Comparison of ENCODE assay signal across 8 mouse cellular contexts in the genomic region with DNA sequence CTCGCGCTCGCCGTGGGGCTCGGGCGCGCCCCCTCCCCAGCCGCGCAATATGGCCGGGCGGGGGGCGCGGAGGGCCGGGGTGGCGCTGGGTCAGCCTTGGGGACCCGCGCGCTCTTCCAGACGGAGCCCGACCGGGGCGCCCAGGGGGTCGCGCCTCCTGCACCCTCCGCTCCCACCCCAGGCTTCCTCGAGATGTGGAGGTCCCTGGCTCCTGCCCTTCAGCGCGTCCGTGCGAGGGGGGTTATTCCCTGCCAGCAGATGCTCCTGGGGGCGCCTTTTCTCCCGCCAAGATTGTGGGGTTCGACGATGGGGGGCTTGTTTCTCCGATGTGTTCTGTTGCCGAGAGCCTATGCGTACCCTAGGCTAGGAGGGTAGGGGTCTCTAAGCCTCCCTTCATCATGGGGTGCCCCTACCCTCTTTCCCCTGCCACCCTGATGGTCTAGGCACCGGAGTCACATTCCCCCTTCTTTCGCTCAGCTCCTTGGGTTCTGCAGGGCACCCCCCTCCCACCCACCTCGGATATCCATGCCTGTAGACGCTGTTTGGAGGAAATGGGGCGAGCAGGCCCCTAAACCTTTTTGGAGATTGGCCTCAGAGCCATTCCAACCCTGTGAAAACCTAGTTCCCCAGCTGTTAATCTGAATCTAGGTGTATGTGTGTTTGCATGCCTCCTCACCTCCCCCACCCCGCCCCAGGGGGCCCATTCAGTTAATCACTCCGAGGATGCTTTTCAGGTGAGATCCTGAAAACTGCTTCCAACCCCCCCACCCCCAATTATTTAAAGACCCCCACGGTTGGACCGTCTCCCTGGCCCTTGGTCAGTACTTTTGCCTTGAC. TPM values are rescaled to one million over a fixed set of nuclear protein-coding genes. Genes with fewer than 3 reads are reported as not detected.
DNase-seq lines count a peak whose midpoint lies in the region; ATAC-seq and TF ChIP-seq lines count a peak whose summit lies in the region.

No protein-coding gene starts in this region.

- peak overlapping the region; percentile 85 for H3K4me2 ChIP-seq in intestine, postnatal 0 days (replicated peaks; ENCODE audit: low read depth)
- peak overlapping the region; percentile 80 for H3K4me2 ChIP-seq in midbrain, embryonic 16.5 days (ENCODE audit: low read length)

- ATAC-seq in intestine, postnatal 0 days, result no peak; the same call in 1 of the 2 replicates
- ATAC-seq in midbrain, embryonic 16.5 days, result peak; percentile 54

- no peaks in the 10 kb centered on the region for H3K36me3 ChIP-seq in forebrain, embryonic 10.5 days (replicated peaks)
- H3K36me3 ChIP-seq in intestine, postnatal 0 days (ENCODE audit: control insufficient read depth, insufficient read depth), result no peaks in the 10 kb centered on the region
- H3K36me3 ChIP-seq in midbrain, embryonic 16.5 days (ENCODE audit: control insufficient read depth, insufficient read depth, low read length), result no peaks in the 10 kb centered on the region

- TF ChIP-seq CTCF in intestine, postnatal 0 days (IDR thresholded peaks at IDR 0.05; ENCODE audit: low read depth), result no peak

- under 1% methylated on average over 41 of the region's 46 CpGs for WGBS in forebrain, embryonic 10.5 days
- WGBS in intestine, postnatal 0 days, result 2% methylated on average over 38 of the region's 46 CpGs
- under 1% methylated on average over 36 of the region's 46 CpGs for WGBS in midbrain, embryonic 16.5 days

- no peaks in the 10 kb centered on the region for H3K9me3 ChIP-seq in forebrain, embryonic 10.5 days
- no peaks in the 10 kb centered on the region for H3K9me3 ChIP-seq in intestine, postnatal 0 days (ENCODE audit: control insufficient read depth)
- no peaks in the 10 kb centered on the region for H3K9me3 ChIP-seq in midbrain, embryonic 16.5 days (replicated peaks; ENCODE audit: control insufficient read depth, low read length, poor library complexity, severe bottlenecking)

- peaks cover 55% of the 10 kb centered on the region for H3K4me1 ChIP-seq in forebrain, embryonic 10.5 days
- H3K4me1 ChIP-seq in intestine, postnatal 0 days (replicated peaks; ENCODE audit: control insufficient read depth, insufficient read depth, low read length), result 0 out of 2 replicates have a peak, but pooled peaks cover 2% of the 10 kb centered on the region
- H3K4me1 ChIP-seq in midbrain, embryonic 16.5 days (ENCODE audit: control insufficient read depth, insufficient read depth, low read length), result peaks cover 39% of the 10 kb centered on the region

- peak; percentile 34 for DNase-seq in embryo, embryonic 10 days (ENCODE audit: low spot score)
- DNase-seq in embryo, embryonic 10.5 days (ENCODE audit: low spot score), result no peak
- DNase-seq in ES-CJ7 (ENCODE audit: low read depth, low spot score), result peak; percentile 36
- peak; percentile 49 for DNase-seq in forebrain, embryonic 10.5 days (ENCODE audit: extremely low spot score, low spot score)
- no peak for DNase-seq in frontal cortex, adult 2 months (ENCODE audit: extremely low spot score in 1 of 2, low spot score in 1 of 2)
- no peak for DNase-seq in right cerebral cortex, adult 2 months (ENCODE audit: low spot score in 2 of 2)

- H3K27ac ChIP-seq in forebrain, embryonic 10.5 days, result peak overlapping the region; percentile 98
- peak overlapping the region; percentile 87 for H3K27ac ChIP-seq in intestine, postnatal 0 days (ENCODE audit: low read depth, low read length)
- H3K27ac ChIP-seq in midbrain, embryonic 16.5 days (ENCODE audit: low read length), result peak overlapping the region; percentile 84

- peak overlapping the region; percentile 98 for H3K9ac ChIP-seq in intestine, postnatal 0 days (ENCODE audit: low read depth, low read length)
- peak overlapping the region; percentile 87 for H3K9ac ChIP-seq in midbrain, embryonic 16.5 days (ENCODE audit: low read depth, low read length)

- peaks cover 32% of the 10 kb centered on the region for H3K27me3 ChIP-seq in forebrain, embryonic 10.5 days (ENCODE audit: poor library complexity, severe bottlenecking)
- H3K27me3 ChIP-seq in intestine, postnatal 0 days (replicated peaks; ENCODE audit: control insufficient read depth, insufficient read depth, low read length), result no peaks in the 10 kb centered on the region
- H3K27me3 ChIP-seq in midbrain, embryonic 16.5 days (ENCODE audit: control insufficient read depth, insufficient read depth, low read depth, low read length), result no peaks in the 10 kb centered on the region

- peak overlapping the region; percentile 98 for H3K4me3 ChIP-seq in forebrain, embryonic 10.5 days
- peak overlapping the region; percentile 96 for H3K4me3 ChIP-seq in intestine, postnatal 0 days (ENCODE audit: low read depth, low read length)
- H3K4me3 ChIP-seq in midbrain, embryonic 16.5 days (ENCODE audit: low read depth, low read length), result peak overlapping the region; percentile 61

RNA-seq across cellular contexts. Expression of gene Acvr1b, which starts 0.6 kb away (rescaled TPM):
- 5.8 TPM in 2 replicates for polyA plus RNA-seq in forebrain, embryonic 10.5 days (2016; fragmentation: Nextera tagmentation; extraction: Ambion mirVana)
- polyA plus RNA-seq in intestine, postnatal 0 days (2015; fragmentation: Nextera tagmentation; extraction: Ambion mirVana), result 6.0 and 6.8 TPM in 2 replicates
- polyA plus RNA-seq in midbrain, embryonic 16.5 days (2015; fragmentation: Nextera tagmentation; extraction: Ambion mirVana), result 22.1 and 24.5 TPM in 2 replicates
- polyA plus RNA-seq in frontal cortex, adult 2 months (2012; rRNA removed), result 68.4 and 68.6 TPM in 2 replicates

RNA-seq across cellular contexts. Expression of gene Acvrl1, which starts 46.2 kb away (rescaled TPM):
- polyA plus RNA-seq in forebrain, embryonic 10.5 days (2016; fragmentation: Nextera tagmentation; extraction: Ambion mirVana), result 8.0 and 8.1 TPM in 2 replicates
- 13.8 and 14.6 TPM in 2 replicates for polyA plus RNA-seq in intestine, postnatal 0 days (2015; fragmentation: Nextera tagmentation; extraction: Ambion mirVana)
- 8.0 and 10.6 TPM in 2 replicates for polyA plus RNA-seq in midbrain, embryonic 16.5 days (2015; fragmentation: Nextera tagmentation; extraction: Ambion mirVana)
- polyA plus RNA-seq in frontal cortex, adult 2 months (2012; rRNA removed), result 20.7 and 22.4 TPM in 2 replicates

RNA-seq across cellular contexts. Expression of gene Grasp, which starts 49.5 kb away (rescaled TPM):
- 2.6 and 4.1 TPM in 2 replicates for polyA plus RNA-seq in forebrain, embryonic 10.5 days (2016; fragmentation: Nextera tagmentation; extraction: Ambion mirVana)
- polyA plus RNA-seq in intestine, postnatal 0 days (2015; fragmentation: Nextera tagmentation; extraction: Ambion mirVana), result 1.7 and 2.0 TPM in 2 replicates
- 0.95 and 1.1 TPM in 2 replicates for polyA plus RNA-seq in midbrain, embryonic 16.5 days (2015; fragmentation: Nextera tagmentation; extraction: Ambion mirVana)
- 43.9 and 53.5 TPM in 2 replicates for polyA plus RNA-seq in frontal cortex, adult 2 months (2012; rRNA removed)

RNA-seq across cellular contexts. Expression of gene Ankrd33, which starts 59.0 kb away (rescaled TPM):
- polyA plus RNA-seq in forebrain, embryonic 10.5 days (2016; fragmentation: Nextera tagmentation; extraction: Ambion mirVana), result not detected in 2 replicates
- polyA plus RNA-seq in intestine, postnatal 0 days (2015; fragmentation: Nextera tagmentation; extraction: Ambion mirVana), result not detected in 2 replicates
- not detected in 2 replicates for polyA plus RNA-seq in midbrain, embryonic 16.5 days (2015; fragmentation: Nextera tagmentation; extraction: Ambion mirVana)
- not detected in 2 replicates for polyA plus RNA-seq in frontal cortex, adult 2 months (2012; rRNA removed)

Comparison
In these comparisons a context has a peak if more than half of its experiments do, and no peak if none do; other contexts are left out.
1. DNase-seq: peak in embryo, embryonic 10 days (single experiment), ES-CJ7 (single experiment) and forebrain, embryonic 10.5 days (single experiment); none in embryo, embryonic 10.5 days (single experiment), frontal cortex, adult 2 months (0 of 2) and right cerebral cortex, adult 2 months (0 of 2).
2. Peak in every context shown above with its lines, with median percentiles within 50 percentile points of each other: H3K27ac ChIP-seq and H3K4me3 ChIP-seq.